Mouse (Mus musculus) heart, postnatal 14 days (tissue): ENCODE results near the gene Endog. TPM values are rescaled to one million over a fixed set of nuclear protein-coding genes. Genes with fewer than 3 reads are reported as not detected.
"Not testable (repeated sequence)": the region's sequence is repeated elsewhere in the genome, so short reads cannot be mapped to it uniquely, and the experiment has no call there.

ENCODE experiments used
- DNase-seq, 2 experiments: peaks; one replicate each; pipeline ENCODE4 v3.0.0; 2021 to 2022
- intact Hi-C: fragments of 180-260 bp; cut with DNase I; formaldehyde crosslinking; loops from one replicate; pipeline ENCODE4 v1.15.1; 2025
- long read RNA-seq, 2 experiments: library from polyadenylated mRNA; stranded (forward); transcript quantifications; one replicate each; pipeline ENCODE4 v2.0.0; 2021
- total RNA-seq, 2 experiments: library from RNA; stranded (reverse); gene quantifications; 2 replicates each; pipeline ENCODE4 v1.2.3; 2021

Endog gene
- total RNA-seq = 10 to 100 TPM; 74.1 to 78.0 TPM
- long read RNA-seq, experiment 1, transcript Endog-201 (3 exons, 1,063 nt) = major isoform, 129 of 129 reads
- long read RNA-seq, experiment 1, partial matches to known transcripts = 0 of 129 reads
- long read RNA-seq, experiment 1, other reads (novel, unspliced or antisense) = 0 of 129 reads
- long read RNA-seq, experiment 2, transcript Endog-201 (3 exons, 1,063 nt) = major isoform, 101 of 104 reads
- long read RNA-seq, experiment 2, partial matches to known transcripts = 3 of 104 reads
- long read RNA-seq, experiment 2, other reads (novel, unspliced or antisense) = 0 of 104 reads

DNA sequence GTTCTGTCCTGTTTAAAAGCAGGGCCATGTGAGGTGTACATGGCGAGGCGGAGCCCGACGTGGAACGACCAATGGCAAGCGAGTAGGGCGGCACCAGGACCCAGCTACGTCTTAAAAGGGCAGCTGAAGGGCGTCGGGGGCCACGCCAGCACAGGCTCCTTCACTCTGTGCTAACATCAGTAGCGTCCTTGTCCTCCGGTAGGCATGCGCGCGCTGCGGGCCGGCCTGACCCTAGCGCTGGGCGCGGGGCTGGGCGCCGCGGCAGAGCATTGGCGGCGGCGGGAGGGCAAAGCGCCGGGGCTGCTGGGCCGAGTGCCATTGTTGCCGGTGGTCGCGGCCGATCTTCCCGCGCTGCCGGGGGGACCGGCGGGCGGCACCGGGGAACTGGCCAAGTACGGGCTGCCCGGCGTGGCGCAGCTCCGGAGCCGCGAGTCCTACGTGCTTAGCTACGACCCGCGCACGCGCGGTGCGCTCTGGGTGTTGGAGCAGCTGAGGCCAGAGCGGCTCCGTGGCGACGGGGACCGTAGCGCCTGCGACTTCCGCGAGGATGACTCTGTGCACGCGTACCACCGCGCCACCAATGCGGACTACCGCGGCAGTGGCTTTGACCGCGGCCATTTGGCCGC lies at the start of gene Endog:
Gene Endog (plus strand): TSS at position 123 of the 626 bp plus-strand sequence.
- DNase-seq = peak; percentile 87
- intact Hi-C loops = no loop called here

DNA sequence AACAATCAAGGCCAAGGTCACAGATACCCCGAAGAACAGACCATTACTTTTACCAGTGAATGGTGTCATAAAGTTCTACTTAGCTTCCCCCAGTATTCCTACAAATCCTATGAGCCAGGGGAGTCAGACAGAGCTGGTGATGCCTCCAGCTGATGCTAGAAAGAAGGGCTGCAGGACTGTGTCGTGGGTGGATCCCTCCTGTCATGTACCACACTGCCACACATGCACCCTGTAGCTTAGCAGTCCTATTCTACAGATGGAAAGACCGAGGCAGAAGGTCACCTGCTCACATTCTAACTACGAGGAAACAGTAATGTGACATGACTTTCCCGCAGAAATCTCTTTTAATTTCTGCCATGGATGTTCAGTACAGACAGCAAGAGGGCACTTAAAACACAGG lies 48.5 kb upstream of the Endog start:
- intact Hi-C loops = no loop called here

DNA sequence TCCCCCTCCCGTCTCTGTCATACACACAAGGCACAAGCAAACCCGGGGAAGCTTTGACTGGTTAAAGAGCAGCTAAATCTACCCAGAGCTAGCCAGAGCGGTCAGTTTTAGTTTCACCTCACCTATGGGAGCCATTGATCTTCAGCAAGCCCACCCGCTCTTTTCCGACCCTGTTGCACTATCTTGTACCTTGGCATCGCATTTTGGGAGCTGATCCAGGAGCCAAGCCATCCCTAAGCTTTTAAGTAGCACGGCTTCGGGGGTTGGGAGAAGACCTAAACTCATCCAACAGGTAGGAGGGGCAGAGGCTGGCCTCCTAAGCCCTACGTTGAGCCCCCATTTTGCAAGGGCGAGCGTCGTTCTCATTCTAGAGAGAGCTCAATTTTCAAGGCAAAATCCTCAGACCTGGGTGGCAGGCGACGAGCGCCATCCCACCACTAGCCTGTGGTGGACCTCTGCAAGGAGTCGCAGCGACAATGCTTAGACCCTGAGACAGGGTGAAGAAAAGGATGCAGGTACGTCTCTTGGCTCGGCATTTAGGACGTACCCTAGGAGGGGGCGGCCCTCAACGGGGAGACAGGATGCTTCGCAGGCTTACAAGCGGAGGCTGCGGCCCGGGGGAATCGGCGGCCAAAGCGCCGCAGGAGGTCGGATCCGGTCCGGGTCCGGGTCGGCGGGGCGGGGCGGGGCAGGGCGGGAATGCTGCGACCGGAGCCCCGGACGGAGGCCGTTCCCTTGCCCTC lies 47.4 kb upstream of the Endog start:
- no peak for DNase-seq
- intact Hi-C loops = no loop called here

More for the DNA sequence above, 48.5 kb upstream of the Endog start:
- no peak for DNase-seq

DNA sequence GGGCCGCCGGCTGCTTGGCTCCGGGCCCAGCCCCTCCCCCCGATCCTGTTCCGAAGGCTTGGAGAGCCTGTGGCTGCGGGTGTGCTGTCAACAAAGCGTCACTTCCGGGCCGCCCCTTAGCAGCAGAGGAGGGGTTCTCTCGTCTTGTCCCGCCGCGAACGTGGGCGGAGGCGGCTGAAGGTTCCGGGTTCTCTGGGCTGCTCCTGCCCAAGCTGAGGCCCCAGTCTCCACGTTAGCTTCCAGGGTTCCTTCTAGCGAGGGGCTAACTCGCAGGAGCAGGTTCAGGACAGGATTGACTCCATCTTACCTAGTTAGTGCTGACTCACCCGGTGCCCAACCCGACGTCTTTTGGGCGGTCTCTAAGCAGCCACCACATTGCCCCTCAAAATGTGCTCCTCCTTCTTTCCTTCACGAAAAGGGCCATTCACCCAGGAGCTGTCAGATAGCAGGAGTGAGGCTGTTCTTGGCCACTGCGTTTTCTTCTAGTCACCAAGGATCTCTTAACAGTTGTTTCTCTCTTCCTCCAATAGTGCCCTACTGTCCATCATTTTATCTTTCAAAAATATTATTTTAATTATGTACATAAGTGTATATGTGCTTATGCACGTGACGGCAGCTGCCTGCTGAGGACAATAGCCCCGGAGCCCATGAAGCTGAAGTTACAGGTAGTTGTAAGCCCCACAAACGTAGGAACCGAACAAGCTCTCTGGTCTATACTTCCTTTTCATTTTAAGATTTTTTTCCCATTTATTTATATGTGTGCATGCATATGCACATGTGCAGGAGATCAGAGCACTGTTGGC lies 46.6 kb upstream of the Endog start, which contains the start of gene Zer1:
Gene Zer1 (minus strand): TSS at position 114 of the 803 bp plus-strand sequence.
- DNase-seq = peak; percentile 97 to 98
- intact Hi-C loops = no loop called here

DNA sequence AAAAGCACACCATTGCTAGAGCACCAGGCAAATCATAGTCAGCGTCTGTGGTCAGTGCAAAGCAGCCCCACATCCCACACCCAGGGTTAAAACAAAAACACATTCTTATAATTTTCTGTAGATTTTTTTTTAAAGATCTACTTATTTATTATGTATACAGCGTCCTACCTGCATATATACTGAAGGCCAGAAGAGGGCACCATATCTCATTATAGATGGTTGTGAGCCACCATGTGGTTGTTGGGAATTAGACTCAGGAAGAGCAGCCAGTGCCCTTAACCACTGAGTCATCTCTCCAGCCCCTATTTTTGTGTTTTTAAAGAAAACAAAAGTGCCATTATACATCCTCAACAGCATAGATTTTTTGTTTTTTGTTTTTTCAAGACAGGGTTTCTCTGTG lies 42.5 kb upstream of the Endog start:
- DNase-seq = peak in 1 of 2 experiments; percentile 57
- intact Hi-C loops = loop anchor here (2.0 kb wide), 1 partner anchor 142 kb away; no protein-coding TSS in a partner anchor

DNA sequence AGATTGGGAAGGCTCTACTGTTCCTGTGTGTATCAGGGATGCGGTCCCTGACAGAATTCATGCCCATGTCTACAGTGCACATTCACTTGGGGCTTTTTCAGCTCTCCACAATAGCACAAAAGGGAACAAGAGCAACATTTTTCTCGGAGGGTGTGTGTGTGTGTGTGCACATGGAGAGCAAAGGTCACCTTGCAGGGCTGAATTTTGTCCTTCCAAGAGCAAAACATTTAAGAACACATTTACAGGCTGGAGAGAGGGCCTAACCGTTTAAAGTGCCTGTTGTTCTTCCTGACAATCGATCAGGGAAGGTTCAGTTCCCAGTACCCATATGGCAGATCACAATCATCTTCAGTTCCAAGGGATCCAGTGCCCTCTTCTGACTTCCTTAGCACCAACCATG lies 41.1 kb upstream of the Endog start:
- intact Hi-C loops = loop anchor here (1.0 kb wide), 1 partner anchor 33 kb away; no protein-coding TSS in a partner anchor
- DNase-seq = no peak

DNA sequence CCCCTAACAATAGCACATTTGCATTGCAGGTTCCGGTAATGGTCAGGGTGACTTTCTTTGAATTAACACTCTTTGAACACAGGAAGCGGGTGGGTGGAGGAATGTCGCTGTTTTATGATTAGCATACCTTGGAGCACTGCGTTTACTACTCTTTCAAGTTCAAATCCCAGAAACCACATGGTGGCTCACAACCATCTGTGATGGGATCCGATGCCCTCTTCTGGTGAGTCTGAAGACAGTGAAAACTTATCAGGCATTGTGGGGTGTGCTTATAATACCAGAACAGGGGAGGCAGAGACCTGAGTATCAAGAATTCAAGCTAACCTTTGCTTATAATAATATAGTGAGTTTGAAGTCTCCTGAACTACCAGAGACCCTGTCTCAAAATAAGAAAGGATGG lies 40.1 kb upstream of the Endog start:
- intact Hi-C loops = not testable (repeated sequence)

DNA sequence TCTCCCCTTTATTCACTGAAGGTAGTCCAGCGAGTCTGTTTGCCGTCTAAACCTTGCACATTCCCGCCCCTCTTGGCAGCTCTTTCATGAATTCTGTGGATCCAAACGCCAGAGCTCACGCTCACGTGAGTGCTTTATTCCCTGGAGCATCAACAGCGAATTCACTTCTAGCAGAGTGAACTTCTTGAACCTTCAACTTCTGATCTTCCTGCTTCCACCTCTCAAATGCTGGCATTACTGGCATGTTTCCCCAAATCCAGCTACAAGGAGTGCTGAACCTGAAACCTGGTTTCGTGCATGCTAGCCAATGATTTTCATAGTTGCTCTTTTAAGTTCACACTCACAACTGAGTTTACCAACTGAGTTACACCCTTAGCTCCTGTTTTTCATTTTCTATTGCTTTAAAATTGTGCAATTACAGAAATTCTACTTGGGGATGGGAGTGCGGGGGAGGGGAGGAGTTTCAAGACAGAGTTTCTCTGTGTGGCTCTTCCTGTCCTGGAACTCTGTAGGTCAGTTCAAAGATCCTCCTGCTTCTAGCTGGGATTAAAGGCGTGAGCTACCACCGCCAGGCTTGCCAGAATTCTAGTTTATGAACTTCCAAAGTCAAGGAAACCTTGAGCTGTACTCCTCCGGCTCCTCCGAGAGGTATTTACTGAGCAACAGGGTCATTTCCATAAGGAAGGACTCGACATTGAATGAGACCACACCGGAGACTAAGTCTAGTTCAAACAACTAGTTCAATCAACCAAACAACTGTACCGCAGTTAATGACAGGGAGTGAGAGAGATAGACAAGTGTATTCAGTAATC lies 38.3 kb upstream of the Endog start:
- intact Hi-C loops = no loop called here
- DNase-seq = peak; percentile 37 to 50

More for the DNA sequence above, 40.1 kb upstream of the Endog start:
- not testable (repeated sequence) for DNase-seq

DNA sequence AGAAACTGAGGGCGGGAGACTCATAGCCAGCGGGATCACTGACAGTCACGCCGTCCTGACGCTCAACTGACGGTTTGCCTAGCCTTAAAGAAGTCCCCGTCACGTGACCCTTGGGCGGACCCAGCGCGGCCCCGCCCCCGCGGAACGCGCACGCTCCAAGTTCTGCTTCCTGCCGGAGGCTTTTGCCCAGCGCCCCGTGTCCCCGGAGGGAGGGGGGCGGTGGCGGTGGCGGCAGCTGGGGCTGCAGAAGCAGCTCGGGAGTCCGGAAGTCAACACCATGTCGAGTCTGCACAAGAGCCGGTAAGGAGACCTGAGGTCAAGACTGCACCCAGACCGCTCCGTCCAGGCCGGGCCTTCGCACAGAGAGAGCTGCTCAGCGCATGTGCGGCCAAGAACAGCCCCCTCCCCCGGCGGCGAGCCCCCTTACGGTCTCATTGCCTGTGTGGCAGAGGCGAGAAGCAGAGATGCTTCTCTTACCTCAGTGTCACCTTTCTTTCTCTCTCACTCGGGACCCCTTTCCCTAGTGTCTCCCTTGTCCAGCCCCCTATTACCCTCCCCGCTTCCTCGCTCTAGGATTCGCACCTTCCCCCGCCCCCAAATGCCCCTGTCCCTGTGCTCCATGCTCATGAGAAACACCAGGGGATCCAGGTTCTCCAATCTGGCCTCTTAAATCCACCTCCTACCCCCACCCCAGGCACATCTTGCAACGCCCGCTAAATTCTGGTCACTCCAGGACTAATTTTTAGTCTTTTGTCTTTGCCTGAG lies 37.5 kb upstream of the Endog start, which contains the start of gene Tbc1d13:
Gene Tbc1d13 (plus strand): TSS at position 134 of the 765 bp plus-strand sequence.
- peak; percentile 98 to 99 for DNase-seq
- intact Hi-C loops = no loop called here

DNA sequence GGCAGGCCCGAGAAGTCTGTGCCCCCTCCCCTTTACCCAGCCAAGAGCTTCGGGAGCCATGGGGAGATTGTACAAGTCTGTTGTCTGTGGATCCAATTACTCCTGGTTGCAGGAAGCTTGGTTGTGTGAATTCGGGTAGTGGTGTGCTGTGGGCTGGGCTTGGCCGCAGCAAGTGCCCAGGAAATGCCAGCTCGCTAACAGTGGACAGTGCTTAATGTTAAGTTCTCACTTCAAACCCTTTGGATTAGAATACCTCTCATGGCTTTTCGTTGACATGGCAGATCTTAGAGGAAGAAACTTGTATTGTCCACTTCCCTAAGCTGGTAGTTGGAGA lies 36.9 kb upstream of the Endog start:
- intact Hi-C loops = no loop called here
- DNase-seq = no peak

DNA sequence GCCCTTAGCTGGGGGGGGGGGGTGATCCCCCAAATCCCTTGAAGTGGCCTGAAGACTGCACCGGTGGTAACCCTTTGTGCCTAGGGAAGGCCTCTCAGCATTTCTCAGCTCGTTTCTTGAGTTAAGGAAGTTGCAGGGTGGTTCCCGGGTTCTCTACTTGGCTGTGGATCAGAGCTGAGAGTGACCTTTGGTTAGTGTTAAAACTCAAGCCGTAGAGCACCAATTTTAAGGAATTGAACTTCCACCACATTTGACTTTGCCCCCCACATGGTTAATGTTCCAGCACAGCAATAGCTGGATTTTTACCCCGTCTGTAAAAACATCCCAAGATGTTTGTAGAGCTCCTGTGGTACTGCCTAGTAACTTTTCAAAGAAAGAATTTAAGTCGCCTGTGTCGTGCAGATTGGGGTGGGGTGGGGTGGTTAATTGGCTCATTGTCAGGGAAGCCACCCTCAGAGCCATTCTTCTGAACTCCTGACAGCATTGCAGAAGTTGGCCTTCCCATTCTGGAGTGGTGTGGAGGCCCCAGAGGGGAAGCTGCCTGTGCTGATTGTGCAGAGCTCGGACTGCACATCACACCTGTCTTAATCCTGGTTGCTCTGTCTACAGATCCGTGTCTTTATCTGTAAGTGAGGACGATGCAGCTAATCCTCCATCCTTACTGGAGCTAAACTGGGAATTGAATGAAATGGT lies 36.2 kb upstream of the Endog start:
- intact Hi-C loops = no loop called here
- no peak for DNase-seq

DNA sequence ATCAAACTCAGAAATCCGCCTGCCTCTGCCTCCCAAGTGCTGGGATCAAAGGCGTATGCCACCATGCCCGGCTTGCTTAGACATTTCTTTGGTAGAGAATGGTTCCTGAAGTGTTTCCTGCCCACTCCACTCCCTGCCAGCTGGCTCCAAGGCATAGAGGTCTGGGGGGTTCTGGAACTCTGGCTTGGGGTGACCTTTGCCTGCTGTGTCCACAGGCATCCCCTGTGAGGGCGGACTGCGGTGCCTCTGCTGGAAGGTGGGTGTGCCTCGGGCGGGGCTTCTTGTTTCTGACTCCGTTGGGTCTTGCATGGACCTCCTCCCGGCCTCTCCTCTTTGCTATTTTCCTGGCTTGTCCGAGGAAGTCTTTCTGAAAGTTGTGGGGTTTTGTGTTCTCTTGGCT lies 34.8 kb upstream of the Endog start:
- intact Hi-C loops = no loop called here
- DNase-seq = no peak

DNA sequence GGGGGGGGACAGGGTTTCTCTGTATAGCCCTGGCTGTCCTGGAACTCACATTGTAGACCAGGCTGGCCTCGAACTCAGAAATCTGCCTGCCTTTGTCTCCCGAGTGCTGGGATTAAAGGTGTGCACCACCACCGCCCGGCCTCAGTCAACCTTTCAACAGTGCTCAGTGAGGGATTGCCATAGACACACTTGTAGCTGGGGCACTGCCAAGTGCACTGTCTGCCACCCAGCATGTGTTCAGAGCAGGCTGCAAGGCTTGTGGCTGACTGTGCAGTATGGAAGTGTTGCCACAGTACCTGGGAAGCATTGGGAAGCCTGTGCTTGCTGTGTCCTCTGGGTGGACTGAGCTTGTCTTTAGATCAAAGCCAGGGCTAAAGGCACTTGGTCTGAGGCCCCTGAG lies 31.3 kb upstream of the Endog start:
- DNase-seq, intact Hi-C loops: not testable (repeated sequence)

DNA sequence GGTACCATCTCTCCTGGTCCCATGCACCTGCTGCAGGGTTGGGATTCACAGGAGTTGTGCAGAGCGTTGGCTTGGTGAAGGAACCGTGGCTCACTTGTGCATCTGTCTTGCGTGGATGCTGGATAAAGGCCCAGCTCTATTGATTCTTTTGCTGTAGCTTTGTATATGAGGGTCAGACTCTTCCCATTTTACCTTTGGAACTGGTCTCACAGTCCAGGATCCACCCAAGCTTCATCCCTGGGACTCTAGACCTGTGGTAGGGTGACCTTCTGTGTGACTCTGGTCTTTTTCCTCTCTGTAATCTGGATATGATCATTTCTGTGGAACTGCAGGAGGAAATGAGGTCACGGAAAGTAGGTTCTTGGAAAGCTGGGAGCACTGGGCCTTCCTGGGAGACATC lies 26.9 kb upstream of the Endog start:
- intact Hi-C loops = no loop called here
- no peak for DNase-seq

DNA sequence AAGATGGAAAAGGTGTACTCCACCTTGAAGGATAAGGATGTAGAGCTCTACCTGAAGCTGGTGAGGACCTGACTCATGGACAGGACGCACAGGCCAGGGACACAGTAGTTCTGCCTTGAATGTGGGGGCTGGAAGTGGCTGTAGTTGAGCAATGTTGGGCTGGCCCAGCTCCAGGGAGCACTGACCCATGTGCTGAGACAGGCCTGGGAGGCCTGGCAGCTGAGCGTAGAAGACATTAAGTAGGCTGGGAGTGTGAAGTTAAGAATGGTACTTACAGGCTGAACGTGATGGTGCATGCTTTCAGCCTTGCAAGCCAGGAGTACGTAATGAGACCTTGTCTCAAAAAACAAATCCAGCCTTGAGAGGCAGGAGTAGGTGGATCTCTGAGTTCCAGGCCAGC lies 23.8 kb upstream of the Endog start:
- peak; percentile 34 to 63 for DNase-seq
- intact Hi-C loops = no loop called here

DNA sequence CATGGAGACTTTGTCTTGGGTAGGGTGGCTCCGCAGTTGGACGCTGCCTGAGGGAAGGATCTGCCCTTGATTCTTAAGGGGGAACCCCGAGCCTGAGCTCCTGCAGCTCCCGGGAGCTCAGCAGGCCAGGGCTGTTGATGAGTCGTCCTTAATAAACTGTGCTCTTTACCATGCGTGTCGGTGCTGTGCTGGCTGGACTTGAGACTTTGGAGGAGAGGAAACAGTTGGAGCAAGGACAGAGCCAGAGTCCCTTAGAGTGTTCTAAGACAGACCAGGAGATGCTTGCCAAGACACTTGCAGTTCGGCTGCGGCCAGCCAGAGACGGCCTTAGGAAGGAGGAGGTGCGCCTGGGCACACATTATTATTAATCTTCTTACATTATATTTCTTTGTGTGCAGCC lies 19.5 kb upstream of the Endog start:
- no peak for DNase-seq
- intact Hi-C loops = no loop called here

DNA sequence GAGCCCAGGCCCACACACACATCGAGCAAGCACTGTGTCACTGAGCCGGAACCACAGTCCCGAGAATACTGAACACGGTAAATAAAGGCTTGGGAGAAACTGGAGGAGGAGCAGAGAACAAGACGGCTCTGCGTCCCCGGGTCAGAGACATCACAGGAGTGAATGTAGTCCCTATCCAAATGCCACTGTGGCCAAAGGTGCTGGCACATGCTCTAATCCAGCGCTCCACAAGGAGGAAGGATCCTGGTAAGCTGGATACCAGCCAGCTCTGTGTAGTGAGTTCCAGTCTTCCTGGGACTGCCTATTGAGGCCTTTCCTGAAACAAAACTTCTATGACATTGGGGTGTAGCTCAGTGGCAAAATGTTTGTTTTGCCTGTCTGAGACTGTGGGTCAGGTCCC lies 18.7 kb upstream of the Endog start:
- intact Hi-C loops = no loop called here
- DNase-seq = no peak

DNA sequence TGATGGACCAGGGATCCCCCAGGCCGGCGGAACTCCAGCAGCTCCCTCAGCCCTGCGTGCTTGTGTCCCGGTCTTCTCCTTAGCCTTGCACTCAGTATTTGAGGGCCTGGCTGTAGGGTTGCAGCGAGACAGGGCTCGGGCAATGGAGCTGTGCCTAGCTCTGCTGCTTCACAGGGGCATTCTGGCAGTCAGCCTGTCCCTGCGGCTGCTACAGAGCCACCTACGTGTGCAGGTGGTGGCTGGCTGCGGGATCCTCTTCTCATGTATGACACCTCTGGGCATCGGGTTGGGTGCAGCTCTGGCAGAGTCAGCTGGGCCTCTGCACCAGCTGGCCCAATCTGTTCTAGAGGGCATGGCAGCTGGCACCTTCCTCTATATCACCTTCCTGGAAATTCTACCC lies 11.4 kb upstream of the Endog start:
- intact Hi-C loops = not testable (repeated sequence)

More for the DNA sequence above, 11.4 kb upstream of the Endog start:
- DNase-seq = not testable (repeated sequence)
